Mouse (Mus musculus): ENCODE data around the gene F11. TPM values are rescaled to one million over a fixed set of nuclear protein-coding genes. Genes with fewer than 3 reads are reported as not detected.

F11 gene
- not detected in 2 replicates for polyA plus RNA-seq (2015; fragmentation: Nextera tagmentation; extraction: Ambion mirVana)

GRCm38 (mm10) chr8:45261920-45262319 lies at the start of gene F11:
Gene F11 (minus strand): TSS chr8:45262031.
- H3K4me1 ChIP-seq, result no peaks in the 10 kb centered on the region
- no peaks in the 10 kb centered on the region for H3K36me3 ChIP-seq
- no peaks in the 10 kb centered on the region for H3K27me3 ChIP-seq
- 92% methylated on average over 10 of the region's 10 CpGs for whole genome bisulfite sequencing
- no peak within 1 kb of the TSS for H3K4me3 ChIP-seq
- ATAC-seq (replicated peaks), result no peak
- no peak within 1 kb of the TSS for H3K4me2 ChIP-seq (replicated peaks)
- no peak within 1 kb of the TSS for H3K27ac ChIP-seq (replicated peaks)
- H3K9ac ChIP-seq (replicated peaks), result no peak within 1 kb of the TSS
- H3K9me3 ChIP-seq, result no peaks in the 10 kb centered on the region

GRCm38 (mm10) chr8:45310967-45311366 lies 49.1 kb upstream of the F11 start:
- no peak overlapping the region for H3K4me2 ChIP-seq (replicated peaks)
- no peaks in the 10 kb centered on the region for H3K4me1 ChIP-seq
- 87% methylated on average over 4 of the region's 4 CpGs for WGBS
- no peak overlapping the region for H3K27ac ChIP-seq (replicated peaks)
- no peaks in the 10 kb centered on the region for H3K9me3 ChIP-seq
- no peak overlapping the region for H3K4me3 ChIP-seq
- no peaks in the 10 kb centered on the region for H3K36me3 ChIP-seq
- no peak for ATAC-seq (replicated peaks)
- no peak overlapping the region for H3K9ac ChIP-seq (replicated peaks)
- H3K27me3 ChIP-seq, result no peaks in the 10 kb centered on the region

GRCm38 (mm10) chr8:45308366-45308765 lies 46.5 kb upstream of the F11 start, which contains the start of gene Gm45753:
Gene Gm45753 (minus strand): TSS chr8:45308466.
- ATAC-seq (replicated peaks), result no peak
- no peak within 1 kb of the TSS for H3K4me3 ChIP-seq
- H3K9ac ChIP-seq (replicated peaks), result no peak within 1 kb of the TSS
- H3K4me1 ChIP-seq, result no peaks in the 10 kb centered on the region
- no peak within 1 kb of the TSS for H3K4me2 ChIP-seq (replicated peaks)
- H3K9me3 ChIP-seq, result no peaks in the 10 kb centered on the region
- no peaks in the 10 kb centered on the region for H3K36me3 ChIP-seq
- 90% methylated on average over 13 of the region's 13 CpGs for WGBS
- H3K27me3 ChIP-seq, result no peaks in the 10 kb centered on the region
- no peak within 1 kb of the TSS for H3K27ac ChIP-seq (replicated peaks)

- Histone ChIP-seq H3K27me3 (no peaks in the 10 kb centered on the region), H3K9ac (replicated peaks) (no peak overlapping the region), H3K4me2 (replicated peaks) (no peak overlapping the region), H3K36me3 (no peaks in the 10 kb centered on the region), H3K9me3 (no peaks in the 10 kb centered on the region), H3K4me1 (no peaks in the 10 kb centered on the region), H3K27ac (replicated peaks) (no peak overlapping the region), H3K4me3 (no peak overlapping the region)
- 79% methylated on average over 1 of the region's 1 CpGs for WGBS
- no peak for ATAC-seq (replicated peaks)
Measured at GRCm38 (mm10) chr8:45305479-45305878, 43.6 kb upstream of the F11 start.

GRCm38 (mm10) chr8:45304354-45304753 lies 42.5 kb upstream of the F11 start:
- Histone ChIP-seq H3K4me2 (replicated peaks) (no peak overlapping the region), H3K36me3 (no peaks in the 10 kb centered on the region), H3K9me3 (no peaks in the 10 kb centered on the region), H3K4me1 (no peaks in the 10 kb centered on the region), H3K27ac (replicated peaks) (no peak overlapping the region), H3K4me3 (no peak overlapping the region), H3K9ac (replicated peaks) (no peak overlapping the region), H3K27me3 (no peaks in the 10 kb centered on the region)
- 89% methylated on average over 3 of the region's 3 CpGs for WGBS
- ATAC-seq (replicated peaks), result no peak

- H3K4me1 ChIP-seq, result no peaks in the 10 kb centered on the region
- no peaks in the 10 kb centered on the region for H3K36me3 ChIP-seq
- H3K9me3 ChIP-seq, result no peaks in the 10 kb centered on the region
- WGBS, result 54% methylated on average over 8 of the region's 8 CpGs
- H3K9ac ChIP-seq (replicated peaks), result no peak overlapping the region
- H3K4me3 ChIP-seq, result no peak overlapping the region
- no peak for ATAC-seq (replicated peaks)
- no peaks in the 10 kb centered on the region for H3K27me3 ChIP-seq
- H3K4me2 ChIP-seq (replicated peaks), result no peak overlapping the region
- no peak overlapping the region for H3K27ac ChIP-seq (replicated peaks)
Measured at GRCm38 (mm10) chr8:45302390-45302789, 40.6 kb upstream of the F11 start.

- H3K27me3 ChIP-seq, result no peaks in the 10 kb centered on the region
- no peaks in the 10 kb centered on the region for H3K9me3 ChIP-seq
- ATAC-seq (replicated peaks), result no peak
Measured at GRCm38 (mm10) chr8:45295276-45295675, 33.4 kb upstream of the F11 start.

GRCm38 (mm10) chr8:45294687-45295086 lies 32.9 kb upstream of the F11 start, which contains the start of gene Klkb1:
Gene Klkb1 (minus strand): TSS chr8:45294859.
- no peak within 1 kb of the TSS for H3K4me2 ChIP-seq (replicated peaks)
- no peak within 1 kb of the TSS for H3K9ac ChIP-seq (replicated peaks)
- no peaks in the 10 kb centered on the region for H3K27me3 ChIP-seq
- H3K36me3 ChIP-seq, result no peaks in the 10 kb centered on the region
- H3K4me1 ChIP-seq, result 0 out of 2 replicates have a peak, but pooled peaks cover 3% of the 10 kb centered on the region
- H3K9me3 ChIP-seq, result no peaks in the 10 kb centered on the region
- no peak within 1 kb of the TSS for H3K27ac ChIP-seq (replicated peaks)
- 89% methylated on average over 7 of the region's 7 CpGs for WGBS
- ATAC-seq (replicated peaks), result no peak
- H3K4me3 ChIP-seq, result no peak within 1 kb of the TSS

More at GRCm38 (mm10) chr8:45295276-45295675, 33.4 kb upstream of the F11 start:
- 0 out of 2 replicates have a peak, but pooled peaks cover 3% of the 10 kb centered on the region for H3K4me1 ChIP-seq
- no peak overlapping the region for H3K9ac ChIP-seq (replicated peaks)
- H3K36me3 ChIP-seq, result no peaks in the 10 kb centered on the region
- no peak overlapping the region for H3K4me3 ChIP-seq
- 93% methylated on average over 6 of the region's 6 CpGs for WGBS
- no peak overlapping the region for H3K27ac ChIP-seq (replicated peaks)
- no peak overlapping the region for H3K4me2 ChIP-seq (replicated peaks)

GRCm38 (mm10) chr8:45291790-45292189 lies 30.0 kb upstream of the F11 start:
- no peak overlapping the region for H3K27ac ChIP-seq (replicated peaks)
- no peak overlapping the region for H3K4me2 ChIP-seq (replicated peaks)
- no peak overlapping the region for H3K4me3 ChIP-seq
- H3K4me1 ChIP-seq, result 0 out of 2 replicates have a peak, but pooled peaks cover 3% of the 10 kb centered on the region
- no peaks in the 10 kb centered on the region for H3K27me3 ChIP-seq
- 73% methylated on average over 2 of the region's 2 CpGs for WGBS
- peak; percentile 75 for ATAC-seq (replicated peaks)
- no peaks in the 10 kb centered on the region for H3K36me3 ChIP-seq
- H3K9ac ChIP-seq (replicated peaks), result no peak overlapping the region
- H3K9me3 ChIP-seq, result no peaks in the 10 kb centered on the region

- no peak overlapping the region for H3K9ac ChIP-seq (replicated peaks)
- no peak overlapping the region for H3K4me2 ChIP-seq (replicated peaks)
- H3K4me1 ChIP-seq, result no peaks in the 10 kb centered on the region
- H3K36me3 ChIP-seq, result no peaks in the 10 kb centered on the region
- WGBS, result 80% methylated on average over 8 of the region's 8 CpGs
- no peak for ATAC-seq (replicated peaks)
- no peak overlapping the region for H3K4me3 ChIP-seq
- H3K9me3 ChIP-seq, result no peaks in the 10 kb centered on the region
- no peak overlapping the region for H3K27ac ChIP-seq (replicated peaks)
- no peaks in the 10 kb centered on the region for H3K27me3 ChIP-seq
Measured at GRCm38 (mm10) chr8:45281630-45282029, 19.8 kb upstream of the F11 start.

- H3K9ac ChIP-seq (replicated peaks), result no peak overlapping the region
- no peak for ATAC-seq (replicated peaks)
- H3K36me3 ChIP-seq, result no peaks in the 10 kb centered on the region
- H3K4me1 ChIP-seq, result no peaks in the 10 kb centered on the region
- H3K4me2 ChIP-seq (replicated peaks), result no peak overlapping the region
- no peaks in the 10 kb centered on the region for H3K9me3 ChIP-seq
- H3K4me3 ChIP-seq, result no peak overlapping the region
- H3K27ac ChIP-seq (replicated peaks), result no peak overlapping the region
- no peaks in the 10 kb centered on the region for H3K27me3 ChIP-seq
- 87% methylated on average over 3 of the region's 3 CpGs for WGBS
Measured at GRCm38 (mm10) chr8:45277453-45277852, 15.6 kb upstream of the F11 start.

- 77% methylated on average over 4 of the region's 4 CpGs for WGBS
- no peak overlapping the region for H3K27ac ChIP-seq (replicated peaks)
- H3K4me3 ChIP-seq, result no peak overlapping the region
- no peak overlapping the region for H3K9ac ChIP-seq (replicated peaks)
- no peaks in the 10 kb centered on the region for H3K4me1 ChIP-seq
- no peaks in the 10 kb centered on the region for H3K9me3 ChIP-seq
- H3K27me3 ChIP-seq, result no peaks in the 10 kb centered on the region
- no peaks in the 10 kb centered on the region for H3K36me3 ChIP-seq
- peak; percentile 57; the same call in 1 of the 2 replicates for ATAC-seq (replicated peaks)
- H3K4me2 ChIP-seq (replicated peaks), result no peak overlapping the region
Measured at GRCm38 (mm10) chr8:45274317-45274716, 12.5 kb upstream of the F11 start.

- H3K4me2 ChIP-seq (replicated peaks), result no peak overlapping the region
- no peaks in the 10 kb centered on the region for H3K9me3 ChIP-seq
- H3K4me3 ChIP-seq, result no peak overlapping the region
- H3K27ac ChIP-seq (replicated peaks), result no peak overlapping the region
- H3K4me1 ChIP-seq, result no peaks in the 10 kb centered on the region
- H3K36me3 ChIP-seq, result no peaks in the 10 kb centered on the region
- no peak overlapping the region for H3K9ac ChIP-seq (replicated peaks)
- H3K27me3 ChIP-seq, result no peaks in the 10 kb centered on the region
- ATAC-seq (replicated peaks), result no peak
Measured at GRCm38 (mm10) chr8:45269056-45269455, 7.2 kb upstream of the F11 start.
